Mouse (Mus musculus) forebrain, embryonic 15.5 days (tissue): ENCODE results near the gene Ssh1. TPM values are rescaled to one million over a fixed set of nuclear protein-coding genes. Genes with fewer than 3 reads are reported as not detected.

ENCODE experiments used
- ATAC-seq: fragments of 200-750 bp; cut with Nextera tagmentation; replicated peaks from 2 replicates; pipeline ENCODE4 v1.8.0; 2017; ENCODE audit warnings: mild to moderate bottlenecking, moderate TSS enrichment, moderate library complexity
- H3K27ac ChIP-seq: fragments of 300-500 bp; sonication (generic); replicated peaks from 2 replicates; pipeline ENCODE4 v1.5.1; 2015; ENCODE audit warnings: mild to moderate bottlenecking, inconsistent platforms
- H3K27me3 ChIP-seq: fragments of 300-500 bp; sonication (generic); 2 replicates; pipeline ENCODE4 v1.6.1; 2015; ENCODE audit warnings: inconsistent platforms
- H3K36me3 ChIP-seq: fragments of 300-500 bp; sonication (generic); 2 replicates; pipeline ENCODE4 v1.6.1; 2015; ENCODE audit warnings: mild to moderate bottlenecking, inconsistent platforms
- H3K4me1 ChIP-seq: fragments of 300-500 bp; sonication (generic); 2 replicates; pipeline ENCODE4 v1.6.1; 2015; ENCODE audit warnings: inconsistent platforms
- H3K4me2 ChIP-seq: fragments of 300-500 bp; sonication (generic); replicated peaks from 2 replicates; pipeline ENCODE4 v1.6.1; 2015; ENCODE audit warnings: mild to moderate bottlenecking, inconsistent platforms
- H3K4me3 ChIP-seq: fragments of 300-500 bp; sonication (generic); 2 replicates; pipeline ENCODE4 v1.5.1; 2015; ENCODE audit warnings: mild to moderate bottlenecking, inconsistent platforms
- H3K9ac ChIP-seq: fragments of 300-500 bp; sonication (generic); replicated peaks from 2 replicates; pipeline ENCODE4 v1.6.1; 2015; ENCODE audit warnings: mild to moderate bottlenecking, inconsistent platforms
- H3K9me3 ChIP-seq: fragments of 300-500 bp; sonication (generic); 2 replicates; pipeline ENCODE4 v1.6.1; 2016; ENCODE audit warnings: inconsistent platforms
- whole genome bisulfite sequencing: fragments of 180-500 bp; shearing (Covaris S2); methylation state at CpG from one replicate; pipeline ENCODE4 v1.1.7; 2015; ENCODE audit warnings: mixed read lengths; 5-methylcytosine and 5-hydroxymethylcytosine counted together
- polyA plus RNA-seq: library from polyadenylated mRNA; unstranded; fragments of >200 nt; fragmentation: Nextera tagmentation; extraction: Ambion mirVana; gene quantifications from 2 replicates; pipeline ENCODE4 v1.2.1, GENCODE M21; 2015

Gene Ssh1
- polyA plus RNA-seq, 1 experiment from 2014 or later = 12.8 TPM

DNA sequence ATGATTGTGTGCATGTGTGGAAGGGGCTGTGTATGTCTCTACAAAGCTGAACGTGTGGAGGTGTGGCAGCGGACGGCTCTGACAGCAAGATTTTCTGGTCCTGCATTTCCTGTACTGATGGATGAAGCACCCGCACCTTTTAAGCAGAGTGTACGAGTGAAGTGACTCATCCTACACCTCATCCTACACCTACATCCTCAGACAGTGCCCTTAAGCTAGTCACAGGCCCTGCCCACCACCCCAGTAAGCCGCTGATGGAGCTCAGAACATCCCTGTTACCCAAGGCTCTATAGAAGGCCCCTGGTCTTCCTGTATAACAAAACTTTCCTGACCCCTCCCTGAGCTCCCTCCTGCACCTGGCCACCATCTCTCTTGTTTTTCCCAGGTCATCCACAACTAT, 30.7 kb upstream of the Ssh1 start:
- Histone ChIP-seq H3K27ac (no peak overlapping the region), H3K4me3 (no peak overlapping the region), H3K36me3 (0 out of 2 replicates have a peak, but pooled peaks cover 5% of the 10 kb centered on the region), H3K4me2 (no peak overlapping the region), H3K27me3 (no peaks in the 10 kb centered on the region), H3K9me3 (no peaks in the 10 kb centered on the region), H3K9ac (no peak overlapping the region), H3K4me1 (peaks cover 6% of the 10 kb centered on the region; the same call in 1 of the 2 replicates)
- 58% methylated on average over 6 of the region's 6 CpGs for WGBS
- ATAC-seq = peak; percentile 15; the same call in 1 of the 2 replicates

DNA sequence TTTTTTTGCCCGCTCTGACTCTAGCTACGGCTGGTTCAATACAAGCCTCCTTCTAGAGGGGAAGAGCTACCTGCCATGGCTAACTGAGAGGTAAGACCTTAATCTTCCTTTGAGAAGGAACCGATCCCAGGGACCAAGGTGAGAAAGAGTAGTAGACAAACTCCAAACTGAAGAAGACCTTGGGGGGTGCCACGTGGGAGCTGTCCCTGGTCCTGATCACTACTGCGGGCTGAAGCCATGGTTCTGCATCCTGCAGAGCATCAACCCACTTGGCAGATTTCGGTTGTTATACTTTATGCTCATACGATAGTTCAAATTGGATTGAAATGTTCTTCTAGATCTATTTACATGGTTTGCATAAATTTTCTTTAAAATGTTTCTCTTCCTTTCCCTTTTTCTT, 21.4 kb upstream of the Ssh1 start:
- Histone ChIP-seq H3K9me3 (no peaks in the 10 kb centered on the region), H3K36me3 (no peaks in the 10 kb centered on the region), H3K27me3 (no peaks in the 10 kb centered on the region), H3K4me3 (no peak overlapping the region), H3K27ac (no peak overlapping the region), H3K4me2 (no peak overlapping the region), H3K4me1 (no peaks in the 10 kb centered on the region), H3K9ac (no peak overlapping the region)
- WGBS = 72% methylated on average over 7 of the region's 7 CpGs
- ATAC-seq = no peak

DNA sequence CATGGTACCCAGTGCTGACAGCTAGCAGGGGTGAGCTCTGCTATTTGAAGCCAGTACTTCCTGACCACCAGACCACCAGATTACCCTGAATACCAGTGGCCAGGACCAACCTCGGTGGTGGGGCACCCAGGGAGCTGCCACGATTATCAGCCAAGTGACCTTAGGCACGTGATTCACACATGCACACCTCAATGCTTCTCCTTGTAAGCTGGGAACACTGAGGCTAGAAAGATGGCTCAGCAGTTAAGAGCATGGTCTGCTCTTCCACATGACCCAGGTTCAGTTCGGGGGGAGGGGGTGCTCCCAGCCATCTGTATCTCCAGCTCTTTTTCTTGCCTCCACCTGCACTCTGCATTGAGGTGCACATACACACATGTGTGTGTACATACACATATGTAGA, 15.4 kb upstream of the Ssh1 start:
- Histone ChIP-seq H3K4me3 (no peak overlapping the region), H3K9me3 (no peaks in the 10 kb centered on the region), H3K9ac (no peak overlapping the region), H3K27ac (no peak overlapping the region), H3K27me3 (no peaks in the 10 kb centered on the region), H3K4me1 (no peaks in the 10 kb centered on the region), H3K36me3 (no peaks in the 10 kb centered on the region), H3K4me2 (no peak overlapping the region)
- WGBS = 78% methylated on average over 4 of the region's 4 CpGs
- ATAC-seq = no peak

DNA sequence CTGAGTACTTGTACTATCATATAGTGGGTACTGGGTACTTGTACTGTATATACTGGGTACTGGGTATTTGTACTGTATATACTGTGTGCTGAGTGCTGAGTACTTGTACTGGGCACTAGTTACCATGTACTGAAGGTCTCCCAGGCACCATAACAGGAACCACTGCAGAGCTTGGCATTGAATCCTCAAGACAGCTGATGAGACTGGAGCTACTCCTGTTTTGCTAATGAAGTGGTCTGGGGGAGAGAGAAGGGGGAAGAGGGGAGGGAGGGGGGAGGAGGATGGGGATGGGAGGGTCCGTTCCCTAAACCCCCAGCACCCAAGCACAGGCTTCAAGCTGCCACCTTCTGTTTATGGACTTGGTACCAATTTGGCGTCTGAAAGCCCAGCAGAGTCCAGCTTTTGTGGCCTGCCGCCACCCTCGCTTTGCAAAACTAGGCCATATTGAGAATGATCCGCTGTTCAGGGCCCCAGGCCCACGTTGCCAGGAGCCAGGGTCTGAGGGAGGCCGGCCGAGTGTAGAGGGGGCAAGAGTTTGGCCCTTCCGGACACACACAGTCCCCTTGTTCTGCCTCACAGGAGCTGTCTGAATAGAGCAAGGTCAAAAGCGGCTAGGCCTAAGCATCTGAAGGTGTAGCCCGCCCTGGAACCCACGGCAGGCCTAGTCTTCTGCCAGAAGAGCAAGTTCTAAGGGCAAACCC, 14.2 kb upstream of the Ssh1 start:
- no peaks in the 10 kb centered on the region for H3K9me3 ChIP-seq
- whole genome bisulfite sequencing = 74% methylated on average over 12 of the region's 12 CpGs
- no peak overlapping the region for H3K27ac ChIP-seq
- H3K36me3 ChIP-seq = no peaks in the 10 kb centered on the region
- no peaks in the 10 kb centered on the region for H3K27me3 ChIP-seq
- H3K4me2 ChIP-seq = no peak overlapping the region
- no peaks in the 10 kb centered on the region for H3K4me1 ChIP-seq
- ATAC-seq = no peak
- no peak overlapping the region for H3K4me3 ChIP-seq
- no peak overlapping the region for H3K9ac ChIP-seq

GRCm38 (mm10) chr5:114006974-114007373, 13.3 kb upstream of the Ssh1 start:
- no peak overlapping the region for H3K27ac ChIP-seq
- 72% methylated on average over 4 of the region's 4 CpGs for WGBS
- no peak overlapping the region for H3K9ac ChIP-seq
- no peak overlapping the region for H3K4me2 ChIP-seq
- H3K9me3 ChIP-seq = no peaks in the 10 kb centered on the region
- no peak for ATAC-seq
- H3K4me1 ChIP-seq = no peaks in the 10 kb centered on the region
- no peaks in the 10 kb centered on the region for H3K27me3 ChIP-seq
- no peak overlapping the region for H3K4me3 ChIP-seq
- H3K36me3 ChIP-seq = no peaks in the 10 kb centered on the region

DNA sequence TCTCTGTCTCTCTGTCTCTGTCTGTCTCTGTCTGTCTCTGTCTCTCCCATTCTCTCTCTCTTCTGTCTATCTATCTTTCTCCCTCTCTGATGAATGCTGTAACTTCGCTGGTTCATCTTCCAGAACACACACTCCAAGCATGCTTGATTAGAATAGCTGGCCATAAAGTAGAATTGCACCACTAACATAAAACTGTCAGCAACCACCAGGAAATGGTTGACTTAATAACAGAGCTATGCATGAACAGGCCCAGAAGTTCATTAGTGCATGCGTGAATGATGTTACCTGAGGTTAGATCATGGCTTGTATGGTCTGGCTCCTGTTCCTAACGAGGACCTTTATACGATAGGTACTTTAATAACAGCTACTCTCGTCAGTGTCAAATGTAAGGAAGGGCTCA, 11.4 kb upstream of the Ssh1 start:
- H3K4me2 ChIP-seq = no peak overlapping the region
- no peak overlapping the region for H3K4me3 ChIP-seq
- H3K4me1 ChIP-seq = no peaks in the 10 kb centered on the region
- 68% methylated on average over 5 of the region's 5 CpGs for WGBS
- H3K9ac ChIP-seq = no peak overlapping the region
- H3K27ac ChIP-seq = no peak overlapping the region
- H3K36me3 ChIP-seq = no peaks in the 10 kb centered on the region
- ATAC-seq = no peak
- no peaks in the 10 kb centered on the region for H3K27me3 ChIP-seq
- no peaks in the 10 kb centered on the region for H3K9me3 ChIP-seq

- WGBS = 82% methylated on average over 11 of the region's 11 CpGs
- H3K4me3 ChIP-seq = no peak overlapping the region
- H3K9ac ChIP-seq = no peak overlapping the region
- H3K9me3 ChIP-seq = no peaks in the 10 kb centered on the region
- H3K27ac ChIP-seq = no peak overlapping the region
- H3K4me1 ChIP-seq = no peaks in the 10 kb centered on the region
- no peak for ATAC-seq
- H3K36me3 ChIP-seq = no peaks in the 10 kb centered on the region
- H3K27me3 ChIP-seq = no peaks in the 10 kb centered on the region
- no peak overlapping the region for H3K4me2 ChIP-seq
Observed at GRCm38 (mm10) chr5:114004573-114004972, 10.9 kb upstream of the Ssh1 start.

DNA sequence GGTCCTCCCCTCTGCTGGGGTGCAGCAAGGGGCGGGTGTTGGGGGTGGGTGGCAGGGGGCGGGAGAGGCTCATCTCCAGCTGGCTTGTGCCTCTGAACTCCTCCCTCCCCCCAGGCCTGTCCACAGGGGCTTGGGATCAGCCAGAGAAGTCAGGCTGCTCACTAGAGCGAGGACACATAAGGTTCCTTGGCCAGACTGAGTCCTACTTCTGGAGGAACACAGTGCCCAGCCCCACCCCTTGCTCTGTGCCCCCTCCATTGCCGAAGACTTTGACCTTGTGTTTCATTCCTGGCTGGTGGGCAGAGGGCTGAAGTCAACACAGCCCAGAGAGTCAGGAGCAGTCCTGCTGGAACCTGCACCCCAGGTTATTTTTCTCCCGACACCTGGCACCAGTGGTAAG, 9.8 kb upstream of the Ssh1 start, which contains the start of gene Dao:
Gene Dao, plus strand, starts transcription at position 162 of the 400 bp plus-strand sequence.
- WGBS = 53% methylated on average over 5 of the region's 5 CpGs
- H3K27ac ChIP-seq = no peak within 1 kb of the TSS
- no peaks in the 10 kb centered on the region for H3K36me3 ChIP-seq
- no peaks in the 10 kb centered on the region for H3K4me1 ChIP-seq
- no peaks in the 10 kb centered on the region for H3K9me3 ChIP-seq
- no peak within 1 kb of the TSS for H3K4me2 ChIP-seq
- H3K4me3 ChIP-seq = no peak within 1 kb of the TSS
- no peak for ATAC-seq
- no peaks in the 10 kb centered on the region for H3K27me3 ChIP-seq
- H3K9ac ChIP-seq = no peak within 1 kb of the TSS

GRCm38 (mm10) chr5:113999382-113999781, 5.7 kb upstream of the Ssh1 start:
- Histone ChIP-seq H3K27me3 (no peaks in the 10 kb centered on the region), H3K27ac (no peak overlapping the region), H3K4me3 (no peak overlapping the region), H3K4me1 (peaks cover 2% of the 10 kb centered on the region), H3K9ac (no peak overlapping the region), H3K36me3 (no peaks in the 10 kb centered on the region), H3K9me3 (no peaks in the 10 kb centered on the region), H3K4me2 (no peak overlapping the region)
- no peak for ATAC-seq
- 74% methylated on average over 5 of the region's 5 CpGs for WGBS

DNA sequence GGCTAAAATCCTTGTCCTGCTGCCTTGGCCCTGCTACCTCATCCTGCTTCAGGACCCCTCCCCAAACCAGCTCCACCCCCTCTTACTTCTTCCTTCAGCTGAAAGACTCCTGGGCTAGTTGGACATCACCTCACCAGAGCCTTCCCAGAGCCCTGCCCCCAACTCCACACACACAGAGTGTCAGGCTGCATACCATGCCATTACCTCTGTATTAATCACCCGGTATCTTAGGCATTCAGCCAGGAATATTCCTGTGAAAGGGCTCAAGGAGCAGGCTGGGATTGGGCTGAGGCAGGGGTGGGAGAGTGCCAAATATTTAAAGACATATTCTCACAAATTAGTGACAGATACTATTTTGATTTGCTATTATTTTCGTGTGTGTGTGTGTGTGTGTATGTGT, 2.8 kb upstream of the Ssh1 start:
- Histone ChIP-seq H3K27ac (no peak overlapping the region), H3K4me2 (no peak overlapping the region), H3K36me3 (no peaks in the 10 kb centered on the region), H3K27me3 (no peaks in the 10 kb centered on the region), H3K9ac (no peak overlapping the region), H3K9me3 (no peaks in the 10 kb centered on the region), H3K4me3 (no peak overlapping the region), H3K4me1 (peaks cover 20% of the 10 kb centered on the region)
- ATAC-seq = no peak
- WGBS = 36% methylated on average over 2 of the region's 2 CpGs

DNA sequence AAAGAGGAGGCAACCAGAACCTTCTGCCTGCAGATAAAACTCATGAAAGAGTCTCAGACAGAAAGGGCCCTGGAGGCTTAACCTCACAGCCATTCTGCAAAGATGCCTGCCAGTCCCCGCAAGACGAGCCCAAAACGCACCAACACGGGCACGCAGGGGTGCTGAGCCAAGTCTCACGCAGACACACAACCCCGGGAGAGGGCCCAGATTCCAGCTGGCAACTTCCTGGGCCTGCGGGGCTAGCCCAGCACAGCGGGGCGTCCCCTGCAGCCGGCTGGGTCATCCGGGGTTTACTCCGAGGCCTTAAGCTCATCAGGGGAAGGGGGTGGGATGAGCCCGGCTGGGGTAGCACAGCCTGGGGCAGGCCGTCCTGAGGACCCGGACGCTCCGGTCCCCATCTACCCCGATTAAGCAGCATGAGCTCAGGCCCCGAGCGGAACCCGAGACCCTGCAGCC, 635 bp downstream of the Ssh1 start:
- Histone ChIP-seq H3K27me3 (no peaks in the 10 kb centered on the region), H3K36me3 (0 out of 2 replicates have a peak, but pooled peaks cover 4% of the 10 kb centered on the region), H3K4me1 (peaks cover 33% of the 10 kb centered on the region), H3K4me2 (peak overlapping the region; percentile 70), H3K9ac (peak overlapping the region; percentile 92), H3K9me3 (no peaks in the 10 kb centered on the region), H3K4me3 (peak overlapping the region; percentile 91), H3K27ac (peak overlapping the region; percentile 94)
- WGBS = under 1% methylated on average over 21 of the region's 22 CpGs
- peak; percentile 81 for ATAC-seq

GRCm38 (mm10) chr5:113992339-113992831, 1.3 kb downstream of the Ssh1 start:
- peak overlapping the region; percentile 94 for H3K27ac ChIP-seq
- peak overlapping the region; percentile 70 for H3K4me2 ChIP-seq
- H3K9me3 ChIP-seq = no peaks in the 10 kb centered on the region
- WGBS = 34% methylated on average over 12 of the region's 12 CpGs
- no peak for ATAC-seq
- H3K4me1 ChIP-seq = peaks cover 33% of the 10 kb centered on the region
- H3K9ac ChIP-seq = peak overlapping the region; percentile 92
- H3K36me3 ChIP-seq = 0 out of 2 replicates have a peak, but pooled peaks cover 4% of the 10 kb centered on the region
- peak overlapping the region; percentile 91 for H3K4me3 ChIP-seq
- H3K27me3 ChIP-seq = no peaks in the 10 kb centered on the region
